In genomic region chr15:102091063-102091679, GRCm38 (mm10) we compare ENCODE assay signal across 19 mouse cellular contexts. TPM values are rescaled to one million over a fixed set of nuclear protein-coding genes. Genes with fewer than 3 reads are reported as not detected.
A peak's percentile ranks its signal among the peaks of the same experiment; 100 is the strongest.
DNase-seq lines count a peak whose midpoint lies in the region; ATAC-seq and TF ChIP-seq lines count a peak whose summit lies in the region.
"Had no signal": no experiment of that assay in that cellular context is flagged by ENCODE, and none has a peak within 500 bp of the region (broad histone marks: within the 10 kb centered on the region; RNA-seq: fewer than 3 reads in every experiment).

No protein-coding gene starts in this region.

- 0 out of 2 replicates have a peak, but pooled peaks have one; percentile 15 for ATAC-seq in kidney, embryonic 16.5 days (ENCODE audit: low FRiP score, low TSS enrichment)
- no peak for ATAC-seq in kidney, embryonic 14.5 days (ENCODE audit: low FRiP score, low TSS enrichment)
- ATAC-seq in G1E (ENCODE audit: extremely low read depth, insufficient number of reproducible peaks, low FRiP score, poor library complexity, severe bottlenecking) = peak; percentile 80
- ATAC-seq in megakaryocyte progenitor cell, adult 5-6 weeks (replicated peaks; ENCODE audit: poor library complexity) = peak; percentile 76
- ATAC-seq: midbrain, embryonic 13.5 days had no signal

- H3K27me3 ChIP-seq in kidney, embryonic 16.5 days (ENCODE audit: insufficient read depth, low read length) = no peaks in the 10 kb centered on the region
- H3K27me3 ChIP-seq in kidney, embryonic 14.5 days (ENCODE audit: control insufficient read depth, insufficient read depth, low read length) = no peaks in the 10 kb centered on the region
- no peaks in the 10 kb centered on the region for H3K27me3 ChIP-seq in G1E (ENCODE audit: insufficient read depth, low read length)
- H3K27me3 ChIP-seq: forebrain, embryonic 12.5 days; heart, embryonic 13.5 days; hindbrain, embryonic 15.5 days; midbrain, embryonic 13.5 days; neural tube, embryonic 15.5 days; stomach, embryonic 15.5 days had no signal

- no peak for TF ChIP-seq CTCF in G1E (IDR thresholded peaks at IDR 0.05; ENCODE audit: low read depth, low read length)
- no peak for TF ChIP-seq CTCF in bone marrow, adult 2 months (IDR thresholded peaks at IDR 0.05; ENCODE audit: control insufficient read depth, insufficient read depth, low read length)

- no peak overlapping the region for H3K9ac ChIP-seq in kidney, embryonic 16.5 days (replicated peaks; ENCODE audit: low read length)
- no peak overlapping the region for H3K9ac ChIP-seq in kidney, embryonic 14.5 days (ENCODE audit: low read depth, low read length)
- H3K9ac ChIP-seq: forebrain, embryonic 12.5 days; heart, embryonic 13.5 days; hindbrain, embryonic 15.5 days; midbrain, embryonic 13.5 days; neural tube, embryonic 15.5 days; stomach, embryonic 15.5 days had no signal

- no peaks in the 10 kb centered on the region for H3K9me3 ChIP-seq in kidney, embryonic 16.5 days (ENCODE audit: low read length)
- no peaks in the 10 kb centered on the region for H3K9me3 ChIP-seq in kidney, embryonic 14.5 days (ENCODE audit: control insufficient read depth, low read length)
- H3K9me3 ChIP-seq in G1E (replicated peaks) = no peaks in the 10 kb centered on the region
- H3K9me3 ChIP-seq: forebrain, embryonic 12.5 days; heart, embryonic 13.5 days; hindbrain, embryonic 15.5 days; midbrain, embryonic 13.5 days; neural tube, embryonic 15.5 days; stomach, embryonic 15.5 days had no signal

- no peaks in the 10 kb centered on the region for H3K4me1 ChIP-seq in kidney, embryonic 16.5 days (ENCODE audit: insufficient read depth, low read length)
- H3K4me1 ChIP-seq in kidney, embryonic 14.5 days (ENCODE audit: control insufficient read depth, insufficient read depth, low read length) = no peaks in the 10 kb centered on the region
- peaks cover 58% of the 10 kb centered on the region for H3K4me1 ChIP-seq in G1E (ENCODE audit: insufficient read depth, low read depth, low read length)
- H3K4me1 ChIP-seq in bone marrow, adult 2 months (ENCODE audit: control insufficient read depth, insufficient read depth, low read length) = no peaks in the 10 kb centered on the region; the same call in 1 of the 2 replicates
- H3K4me1 ChIP-seq: forebrain, embryonic 12.5 days; hindbrain, embryonic 15.5 days; midbrain, embryonic 13.5 days; neural tube, embryonic 15.5 days; stomach, embryonic 15.5 days had no signal

- H3K27ac ChIP-seq in kidney, embryonic 16.5 days (ENCODE audit: low read length) = no peak overlapping the region
- no peak overlapping the region for H3K27ac ChIP-seq in kidney, embryonic 14.5 days (ENCODE audit: low read depth, low read length)
- peak overlapping the region; percentile 35 for H3K27ac ChIP-seq in bone marrow, adult 2 months (ENCODE audit: control insufficient read depth, insufficient read depth, low read depth, low read length, poor library complexity)
- H3K27ac ChIP-seq: forebrain, embryonic 12.5 days; gastrocnemius, adult 2 months; heart, embryonic 13.5 days; hindbrain, embryonic 15.5 days; midbrain, embryonic 13.5 days; neural tube, embryonic 15.5 days; stomach, embryonic 15.5 days had no signal

- intact Hi-C loops in gastrocnemius, postnatal 14 days (cut with DNase I; ENCODE audit: low total_unique reads) = no loop called here

- H3K4me3 ChIP-seq in kidney, embryonic 16.5 days (ENCODE audit: low read length) = no peak overlapping the region
- H3K4me3 ChIP-seq in kidney, embryonic 14.5 days (ENCODE audit: low read length) = no peak overlapping the region
- no peak overlapping the region for H3K4me3 ChIP-seq in G1E (ENCODE audit: low read depth, low read length)
- H3K4me3 ChIP-seq in bone marrow, adult 2 months (replicated peaks; ENCODE audit: control insufficient read depth, low read depth, low read length) = no peak overlapping the region
- H3K4me3 ChIP-seq: forebrain, embryonic 12.5 days; gastrocnemius, adult 2 months; heart, embryonic 13.5 days; hindbrain, embryonic 15.5 days; midbrain, embryonic 13.5 days; neural tube, embryonic 15.5 days; stomach, embryonic 15.5 days had no signal

- WGBS in kidney, embryonic 16.5 days = 80% methylated on average over 12 of the region's 12 CpGs
- WGBS in kidney, embryonic 14.5 days = 84% methylated on average over 12 of the region's 12 CpGs
- WGBS in bone marrow, adult 2 months = 27% methylated on average over 12 of the region's 12 CpGs

- DNase-seq in G1E (ENCODE audit: low spot score) = no peak
- no peak for DNase-seq in gastrocnemius, postnatal 14 days
- no peak for DNase-seq in kidney, adult 11 months
- no peak for DNase-seq in cerebellum, postnatal 25 days
- DNase-seq: cerebellum, adult 11 months; gastrocnemius, adult 2 months; kidney, postnatal 36 days; lung, adult 2 months; right cerebral cortex, postnatal 25 days had no signal

- H3K36me3 ChIP-seq in kidney, embryonic 16.5 days (ENCODE audit: insufficient read depth, low read length) = peaks cover 98% of the 10 kb centered on the region
- H3K36me3 ChIP-seq in kidney, embryonic 14.5 days (ENCODE audit: control insufficient read depth, insufficient read depth, low read length) = peaks cover 100% of the 10 kb centered on the region
- peaks cover 100% of the 10 kb centered on the region for H3K36me3 ChIP-seq in G1E (replicated peaks)

- H3K4me2 ChIP-seq in kidney, embryonic 16.5 days (replicated peaks; ENCODE audit: low read depth, low read length) = no peak overlapping the region
- no peak overlapping the region for H3K4me2 ChIP-seq in kidney, embryonic 14.5 days (replicated peaks; ENCODE audit: low read depth, low read length)
- H3K4me2 ChIP-seq: forebrain, embryonic 12.5 days; heart, embryonic 13.5 days; hindbrain, embryonic 15.5 days; midbrain, embryonic 13.5 days; neural tube, embryonic 15.5 days; stomach, embryonic 15.5 days had no signal

- no peak for TF ChIP-seq POLR2A in bone marrow, adult 2 months (IDR thresholded peaks at IDR 0.05; ENCODE audit: borderline replicate concordance, control insufficient read depth, low read depth, low read length)

RNA-seq across cellular contexts. Expression of gene Tns2, which starts 9.0 kb away (rescaled TPM):
- polyA plus RNA-seq in kidney, embryonic 16.5 days (2015; fragmentation: Nextera tagmentation; extraction: Ambion mirVana) = 51.2 and 56.3 TPM in 2 replicates
- polyA plus RNA-seq in kidney, embryonic 14.5 days (2014; fragmentation: Nextera tagmentation; extraction: Ambion mirVana) = 39.1 and 46.6 TPM in 2 replicates
- 3.8 TPM in 1 of 2 replicates, not detected in the other for total RNA-seq in G1E (2014; fragmentation: Nextera tagmentation)
- total RNA-seq in G1E (2017) = 0.41 and 2.3 TPM in 2 replicates
- 0.55 and 0.63 TPM in 2 replicates for polyA plus RNA-seq in G1E (2012)
- 20.3 and 26.7 TPM in 2 replicates for polyA plus RNA-seq in bone marrow, adult 2 months (2011; ENCODE audit: insufficient read depth, insufficient read length, low replicate concordance, missing spikeins)
- total RNA-seq in megakaryocyte progenitor cell, adult 5-6 weeks (2015) = not detected in 2 replicates
- not detected in 2 replicates for total RNA-seq in megakaryocyte progenitor cell, adult 5-6 weeks (2017)
- 10 to 100 TPM; 29.8 to 45.6 TPM for total RNA-seq in gastrocnemius, postnatal 14 days (2021)

RNA-seq across cellular contexts. Expression of gene Eif4b, which starts 17.6 kb away (rescaled TPM):
- 137 and 140 TPM in 2 replicates for polyA plus RNA-seq in kidney, embryonic 16.5 days (2015; fragmentation: Nextera tagmentation; extraction: Ambion mirVana)
- 85.1 and 139 TPM in 2 replicates for polyA plus RNA-seq in kidney, embryonic 14.5 days (2014; fragmentation: Nextera tagmentation; extraction: Ambion mirVana)
- total RNA-seq in G1E (2014; fragmentation: Nextera tagmentation) = 196 and 223 TPM in 2 replicates
- 409 and 435 TPM in 2 replicates for total RNA-seq in G1E (2017)
- polyA plus RNA-seq in G1E (2012) = 353 and 439 TPM in 2 replicates
- polyA plus RNA-seq in bone marrow, adult 2 months (2011; ENCODE audit: insufficient read depth, insufficient read length, low replicate concordance, missing spikeins) = 83.0 and 122 TPM in 2 replicates
- 163 and 180 TPM in 2 replicates for total RNA-seq in megakaryocyte progenitor cell, adult 5-6 weeks (2015)
- total RNA-seq in megakaryocyte progenitor cell, adult 5-6 weeks (2017) = 394 and 459 TPM in 2 replicates
- 100 to 1,000 TPM; 130 to 139 TPM for total RNA-seq in gastrocnemius, postnatal 14 days (2021)

RNA-seq across cellular contexts. Expression of gene Spryd3, which starts 44.9 kb away (rescaled TPM):
- 19.0 and 22.4 TPM in 2 replicates for polyA plus RNA-seq in kidney, embryonic 16.5 days (2015; fragmentation: Nextera tagmentation; extraction: Ambion mirVana)
- 9.0 and 11.1 TPM in 2 replicates for polyA plus RNA-seq in kidney, embryonic 14.5 days (2014; fragmentation: Nextera tagmentation; extraction: Ambion mirVana)
- 5.3 and 7.1 TPM in 2 replicates for total RNA-seq in G1E (2014; fragmentation: Nextera tagmentation)
- total RNA-seq in G1E (2017) = 12.1 and 12.3 TPM in 2 replicates
- polyA plus RNA-seq in G1E (2012) = 12.7 and 14.9 TPM in 2 replicates
- 7.9 and 23.0 TPM in 2 replicates for polyA plus RNA-seq in bone marrow, adult 2 months (2011; ENCODE audit: insufficient read depth, insufficient read length, low replicate concordance, missing spikeins)
- total RNA-seq in megakaryocyte progenitor cell, adult 5-6 weeks (2015) = 2.9 and 3.2 TPM in 2 replicates
- total RNA-seq in megakaryocyte progenitor cell, adult 5-6 weeks (2017) = 11.5 and 17.9 TPM in 2 replicates
- 10 to 100 TPM; 10.0 to 12.0 TPM for total RNA-seq in gastrocnemius, postnatal 14 days (2021)

RNA-seq across cellular contexts. Expression of gene Igfbp6, which starts 53.0 kb away (rescaled TPM):
- polyA plus RNA-seq in kidney, embryonic 16.5 days (2015; fragmentation: Nextera tagmentation; extraction: Ambion mirVana) = 33.0 and 33.9 TPM in 2 replicates
- polyA plus RNA-seq in kidney, embryonic 14.5 days (2014; fragmentation: Nextera tagmentation; extraction: Ambion mirVana) = 24.0 and 27.1 TPM in 2 replicates
- total RNA-seq in G1E (2014; fragmentation: Nextera tagmentation) (0.68 TPM in 1 of 2 replicates, not detected in the other), G1E (2017) (1.3 and 1.9 TPM in 2 replicates)
- polyA plus RNA-seq in G1E (2012) = 0.21 and 0.30 TPM in 2 replicates
- polyA plus RNA-seq in bone marrow, adult 2 months (2011; ENCODE audit: insufficient read depth, insufficient read length, low replicate concordance, missing spikeins) = not detected in 2 replicates
- not detected in 2 replicates for total RNA-seq in megakaryocyte progenitor cell, adult 5-6 weeks (2015)
- total RNA-seq in megakaryocyte progenitor cell, adult 5-6 weeks (2017) = not detected in 2 replicates
- 10 to 100 TPM; 65.6 to 80.6 TPM for total RNA-seq in gastrocnemius, postnatal 14 days (2021)

RNA-seq across cellular contexts. Expression of gene Soat2, which starts 59.2 kb away (rescaled TPM):
- 0.40 and 0.41 TPM in 2 replicates for polyA plus RNA-seq in kidney, embryonic 16.5 days (2015; fragmentation: Nextera tagmentation; extraction: Ambion mirVana)
- polyA plus RNA-seq in kidney, embryonic 14.5 days (2014; fragmentation: Nextera tagmentation; extraction: Ambion mirVana) = 0.11 and 0.28 TPM in 2 replicates
- 7.4 and 8.1 TPM in 2 replicates for total RNA-seq in G1E (2014; fragmentation: Nextera tagmentation)
- total RNA-seq in G1E (2017) = 3.1 and 3.3 TPM in 2 replicates
- polyA plus RNA-seq in G1E (2012) = 0.64 and 1.1 TPM in 2 replicates
- polyA plus RNA-seq in bone marrow, adult 2 months (2011; ENCODE audit: insufficient read depth, insufficient read length, low replicate concordance, missing spikeins) = 1.2 and 2.7 TPM in 2 replicates
- 0.73 and 1.9 TPM in 2 replicates for total RNA-seq in megakaryocyte progenitor cell, adult 5-6 weeks (2015)
- 1.2 and 3.3 TPM in 2 replicates for total RNA-seq in megakaryocyte progenitor cell, adult 5-6 weeks (2017)
- under 1 TPM in 1 of 2 experiments, not detected in 1; 0.13 TPM for total RNA-seq in gastrocnemius, postnatal 14 days (2021)
- polyA plus RNA-seq: midbrain, embryonic 13.5 days had no signal

Comparison
In these comparisons a context has a peak if more than half of its experiments do, and no peak if none do; other contexts are left out.
1. RNA of gene Tns2, which starts 9.0 kb away (polyA plus RNA-seq): 51.2 to 56.3 TPM in kidney, embryonic 16.5 days, 39.1 to 46.6 TPM in kidney, embryonic 14.5 days and 20.3 to 26.7 TPM in bone marrow, adult 2 months; 0.55 to 0.63 TPM in G1E; every median in the first group is over 10 times any median in the second.